Mouse (Mus musculus) cerebellum, adult 2 months (tissue): Measurements from ENCODE around the gene 6430548M08Rik.

Source experiments
- CTCF ChIP-seq: fragments of 200-500 bp; IDR thresholded peaks from 2 replicates; pipeline ENCODE4 v1.5.1; 2011; ENCODE audit warnings: low read depth, mild to moderate bottlenecking, control low read depth, low read length, moderate library complexity, borderline replicate concordance; ENCODE audit not compliant: insufficient read depth
- POLR2A ChIP-seq: fragments of 200-500 bp; IDR thresholded peaks from 2 replicates; pipeline ENCODE4 v1.6.1; 2011; ENCODE audit warnings: low read length, control low read depth, borderline replicate concordance; ENCODE audit not compliant: insufficient read depth

GRCm38 (mm10) chr8:120096486-120096885 lies 17.5 kb upstream of the 6430548M08Rik start:
- no peak for TF ChIP-seq POLR2A
- no peak for TF ChIP-seq CTCF
